Mouse (Mus musculus): ENCODE data around the gene Slc35f1. TPM values are rescaled to one million over a fixed set of nuclear protein-coding genes. Genes with fewer than 3 reads are reported as not detected.

Gene Slc35f1
- polyA plus RNA-seq, 1 experiment from 2014 or later: 3.3 TPM

GRCm38 (mm10) chr10:52819661-52820060 is 129.3 kb downstream of the Slc35f1 start:
- H3K36me3 ChIP-seq (ENCODE audit: control insufficient read depth, insufficient read depth, low read length): no peaks in the 10 kb centered on the region
- H3K9ac ChIP-seq (ENCODE audit: low read depth, low read length): no peak overlapping the region
- H3K4me3 ChIP-seq (ENCODE audit: low read length): no peak overlapping the region
- no peaks in the 10 kb centered on the region for H3K27me3 ChIP-seq (ENCODE audit: control insufficient read depth, insufficient read depth, low read length)
- no peak overlapping the region for H3K27ac ChIP-seq (ENCODE audit: low read depth, low read length)
- ATAC-seq (ENCODE audit: low FRiP score, low TSS enrichment): no peak
- H3K4me2 ChIP-seq (replicated peaks; ENCODE audit: low read depth, low read length): no peak overlapping the region
- WGBS: 92% methylated on average over 1 of the region's 1 CpGs
- H3K9me3 ChIP-seq (ENCODE audit: control insufficient read depth, low read length): no peaks in the 10 kb centered on the region
- H3K4me1 ChIP-seq (ENCODE audit: control insufficient read depth, insufficient read depth, low read length): no peaks in the 10 kb centered on the region

GRCm38 (mm10) chr10:52822909-52823308 is 132.6 kb downstream of the Slc35f1 start:
- no peaks in the 10 kb centered on the region for H3K27me3 ChIP-seq (ENCODE audit: control insufficient read depth, insufficient read depth, low read length)
- no peak overlapping the region for H3K4me2 ChIP-seq (replicated peaks; ENCODE audit: low read depth, low read length)
- no peaks in the 10 kb centered on the region for H3K4me1 ChIP-seq (ENCODE audit: control insufficient read depth, insufficient read depth, low read length)
- H3K36me3 ChIP-seq (ENCODE audit: control insufficient read depth, insufficient read depth, low read length): no peaks in the 10 kb centered on the region
- no peaks in the 10 kb centered on the region for H3K9me3 ChIP-seq (ENCODE audit: control insufficient read depth, low read length)
- no peak overlapping the region for H3K27ac ChIP-seq (ENCODE audit: low read depth, low read length)
- no peak overlapping the region for H3K4me3 ChIP-seq (ENCODE audit: low read length)
- no peak overlapping the region for H3K9ac ChIP-seq (ENCODE audit: low read depth, low read length)
- no peak for ATAC-seq (ENCODE audit: low FRiP score, low TSS enrichment)
- WGBS: 85% methylated on average over 2 of the region's 2 CpGs

GRCm38 (mm10) chr10:52825746-52826145 is 135.4 kb downstream of the Slc35f1 start:
- H3K4me2 ChIP-seq (replicated peaks; ENCODE audit: low read depth, low read length): no peak overlapping the region
- H3K36me3 ChIP-seq (ENCODE audit: control insufficient read depth, insufficient read depth, low read length): no peaks in the 10 kb centered on the region
- H3K27ac ChIP-seq (ENCODE audit: low read depth, low read length): no peak overlapping the region
- H3K9me3 ChIP-seq (ENCODE audit: control insufficient read depth, low read length): no peaks in the 10 kb centered on the region
- no peaks in the 10 kb centered on the region for H3K27me3 ChIP-seq (ENCODE audit: control insufficient read depth, insufficient read depth, low read length)
- H3K4me1 ChIP-seq (ENCODE audit: control insufficient read depth, insufficient read depth, low read length): no peaks in the 10 kb centered on the region
- no peak overlapping the region for H3K4me3 ChIP-seq (ENCODE audit: low read length)
- no peak overlapping the region for H3K9ac ChIP-seq (ENCODE audit: low read depth, low read length)
- no peak for ATAC-seq (ENCODE audit: low FRiP score, low TSS enrichment)
- WGBS: 83% methylated on average over 4 of the region's 4 CpGs

- Histone ChIP-seq H3K9me3 (ENCODE audit: control insufficient read depth, low read length) (no peaks in the 10 kb centered on the region), H3K27ac (ENCODE audit: low read depth, low read length) (no peak overlapping the region), H3K4me3 (ENCODE audit: low read length) (no peak overlapping the region), H3K36me3 (ENCODE audit: control insufficient read depth, insufficient read depth, low read length) (no peaks in the 10 kb centered on the region), H3K27me3 (ENCODE audit: control insufficient read depth, insufficient read depth, low read length) (no peaks in the 10 kb centered on the region), H3K4me2 (replicated peaks; ENCODE audit: low read depth, low read length) (no peak overlapping the region), H3K9ac (ENCODE audit: low read depth, low read length) (no peak overlapping the region), H3K4me1 (ENCODE audit: control insufficient read depth, insufficient read depth, low read length) (no peaks in the 10 kb centered on the region)
- ATAC-seq (ENCODE audit: low FRiP score, low TSS enrichment): no peak
- WGBS: 60% methylated on average over 2 of the region's 2 CpGs
Measured at GRCm38 (mm10) chr10:52840819-52841218, 150.5 kb downstream of the Slc35f1 start.

- H3K36me3 ChIP-seq (ENCODE audit: control insufficient read depth, insufficient read depth, low read length): no peaks in the 10 kb centered on the region
- no peak overlapping the region for H3K4me3 ChIP-seq (ENCODE audit: low read length)
- no peaks in the 10 kb centered on the region for H3K4me1 ChIP-seq (ENCODE audit: control insufficient read depth, insufficient read depth, low read length)
- no peak overlapping the region for H3K9ac ChIP-seq (ENCODE audit: low read depth, low read length)
- no peak for ATAC-seq (ENCODE audit: low FRiP score, low TSS enrichment)
- no peaks in the 10 kb centered on the region for H3K27me3 ChIP-seq (ENCODE audit: control insufficient read depth, insufficient read depth, low read length)
- no peak overlapping the region for H3K4me2 ChIP-seq (replicated peaks; ENCODE audit: low read depth, low read length)
- no peaks in the 10 kb centered on the region for H3K9me3 ChIP-seq (ENCODE audit: control insufficient read depth, low read length)
- H3K27ac ChIP-seq (ENCODE audit: low read depth, low read length): no peak overlapping the region
Measured at GRCm38 (mm10) chr10:52851994-52852393, 161.7 kb downstream of the Slc35f1 start.

GRCm38 (mm10) chr10:52860851-52861250 is 170.5 kb downstream of the Slc35f1 start:
- Histone ChIP-seq H3K27me3 (ENCODE audit: control insufficient read depth, insufficient read depth, low read length) (no peaks in the 10 kb centered on the region), H3K36me3 (ENCODE audit: control insufficient read depth, insufficient read depth, low read length) (no peaks in the 10 kb centered on the region), H3K27ac (ENCODE audit: low read depth, low read length) (no peak overlapping the region), H3K4me2 (replicated peaks; ENCODE audit: low read depth, low read length) (no peak overlapping the region), H3K9ac (ENCODE audit: low read depth, low read length) (no peak overlapping the region), H3K9me3 (ENCODE audit: control insufficient read depth, low read length) (no peaks in the 10 kb centered on the region), H3K4me1 (ENCODE audit: control insufficient read depth, insufficient read depth, low read length) (no peaks in the 10 kb centered on the region), H3K4me3 (ENCODE audit: low read length) (no peak overlapping the region)
- WGBS: 70% methylated on average over 2 of the region's 2 CpGs
- ATAC-seq (ENCODE audit: low FRiP score, low TSS enrichment): no peak

GRCm38 (mm10) chr10:52864936-52865335 is 174.6 kb downstream of the Slc35f1 start:
- no peak overlapping the region for H3K9ac ChIP-seq (ENCODE audit: low read depth, low read length)
- ATAC-seq (ENCODE audit: low FRiP score, low TSS enrichment): no peak
- no peaks in the 10 kb centered on the region for H3K36me3 ChIP-seq (ENCODE audit: control insufficient read depth, insufficient read depth, low read length)
- no peaks in the 10 kb centered on the region for H3K4me1 ChIP-seq (ENCODE audit: control insufficient read depth, insufficient read depth, low read length)
- H3K9me3 ChIP-seq (ENCODE audit: control insufficient read depth, low read length): no peaks in the 10 kb centered on the region
- H3K4me2 ChIP-seq (replicated peaks; ENCODE audit: low read depth, low read length): no peak overlapping the region
- H3K4me3 ChIP-seq (ENCODE audit: low read length): no peak overlapping the region
- 73% methylated on average over 5 of the region's 5 CpGs for WGBS
- H3K27ac ChIP-seq (ENCODE audit: low read depth, low read length): no peak overlapping the region
- no peaks in the 10 kb centered on the region for H3K27me3 ChIP-seq (ENCODE audit: control insufficient read depth, insufficient read depth, low read length)

GRCm38 (mm10) chr10:52871110-52871509 is 180.8 kb downstream of the Slc35f1 start:
- Histone ChIP-seq H3K4me1 (ENCODE audit: control insufficient read depth, insufficient read depth, low read length) (no peaks in the 10 kb centered on the region), H3K4me3 (ENCODE audit: low read length) (no peak overlapping the region), H3K4me2 (replicated peaks; ENCODE audit: low read depth, low read length) (no peak overlapping the region), H3K27ac (ENCODE audit: low read depth, low read length) (no peak overlapping the region), H3K27me3 (ENCODE audit: control insufficient read depth, insufficient read depth, low read length) (no peaks in the 10 kb centered on the region), H3K36me3 (ENCODE audit: control insufficient read depth, insufficient read depth, low read length) (no peaks in the 10 kb centered on the region), H3K9ac (ENCODE audit: low read depth, low read length) (no peak overlapping the region), H3K9me3 (ENCODE audit: control insufficient read depth, low read length) (no peaks in the 10 kb centered on the region)
- ATAC-seq (ENCODE audit: low FRiP score, low TSS enrichment): no peak

- Histone ChIP-seq H3K4me1 (ENCODE audit: control insufficient read depth, insufficient read depth, low read length) (no peaks in the 10 kb centered on the region), H3K27me3 (ENCODE audit: control insufficient read depth, insufficient read depth, low read length) (no peaks in the 10 kb centered on the region), H3K9me3 (ENCODE audit: control insufficient read depth, low read length) (no peaks in the 10 kb centered on the region), H3K9ac (ENCODE audit: low read depth, low read length) (no peak overlapping the region), H3K4me2 (replicated peaks; ENCODE audit: low read depth, low read length) (no peak overlapping the region), H3K27ac (ENCODE audit: low read depth, low read length) (no peak overlapping the region), H3K4me3 (ENCODE audit: low read length) (no peak overlapping the region), H3K36me3 (ENCODE audit: control insufficient read depth, insufficient read depth, low read length) (no peaks in the 10 kb centered on the region)
- no peak for ATAC-seq (ENCODE audit: low FRiP score, low TSS enrichment)
- 74% methylated on average over 9 of the region's 9 CpGs for WGBS
Measured at GRCm38 (mm10) chr10:52874133-52874532, 183.8 kb downstream of the Slc35f1 start.

- H3K27ac ChIP-seq (ENCODE audit: low read depth, low read length): no peak overlapping the region
Measured at GRCm38 (mm10) chr10:52874712-52875111, 184.4 kb downstream of the Slc35f1 start.

More at GRCm38 (mm10) chr10:52874712-52875111, 184.4 kb downstream of the Slc35f1 start:
- Histone ChIP-seq H3K9ac (ENCODE audit: low read depth, low read length) (no peak overlapping the region), H3K4me3 (ENCODE audit: low read length) (no peak overlapping the region), H3K27me3 (ENCODE audit: control insufficient read depth, insufficient read depth, low read length) (no peaks in the 10 kb centered on the region), H3K4me1 (ENCODE audit: control insufficient read depth, insufficient read depth, low read length) (no peaks in the 10 kb centered on the region), H3K9me3 (ENCODE audit: control insufficient read depth, low read length) (no peaks in the 10 kb centered on the region), H3K36me3 (ENCODE audit: control insufficient read depth, insufficient read depth, low read length) (no peaks in the 10 kb centered on the region), H3K4me2 (replicated peaks; ENCODE audit: low read depth, low read length) (no peak overlapping the region)
- ATAC-seq (ENCODE audit: low FRiP score, low TSS enrichment): no peak

Measured in kidney, embryonic 14.5 days (tissue).